Mouse (Mus musculus) midbrain, embryonic 11.5 days (tissue): ENCODE data around the gene Syne3. TPM values are rescaled to one million over a fixed set of nuclear protein-coding genes. Genes with fewer than 3 reads are reported as not detected.

ENCODE experiments used
- ATAC-seq: fragments of 200-750 bp; cut with Nextera tagmentation; 2 replicates; pipeline ENCODE4 v1.8.0; 2017; ENCODE audit warnings: moderate TSS enrichment, moderate library complexity; ENCODE audit not compliant: low FRiP score
- DNase-seq: peaks from one replicate; pipeline ENCODE4 v3.0.0; 2015; ENCODE audit warnings: low spot score; ENCODE audit errors: missing footprints
- H3K27ac ChIP-seq: fragments of 300-500 bp; sonication (generic); 2 replicates; pipeline ENCODE4 v1.5.1; 2014; ENCODE audit warnings: low read depth, low read length
- H3K27me3 ChIP-seq: fragments of 300-500 bp; sonication (generic); 2 replicates; pipeline ENCODE4 v1.6.1; 2014; ENCODE audit warnings: mild to moderate bottlenecking, low read length, moderate library complexity, mixed read lengths; ENCODE audit not compliant: control insufficient read depth, insufficient read depth
- H3K36me3 ChIP-seq: fragments of 300-500 bp; sonication (generic); 2 replicates; pipeline ENCODE4 v1.6.1; 2014; ENCODE audit warnings: mild to moderate bottlenecking, low read length, moderate library complexity, mixed read lengths; ENCODE audit not compliant: control insufficient read depth, insufficient read depth
- H3K4me1 ChIP-seq: fragments of 300-500 bp; sonication (generic); 2 replicates; pipeline ENCODE4 v1.6.1; 2014; ENCODE audit warnings: low read length; ENCODE audit not compliant: control insufficient read depth, insufficient read depth
- H3K4me2 ChIP-seq: fragments of 300-500 bp; sonication (generic); 2 replicates; pipeline ENCODE4 v1.6.1; 2014; ENCODE audit warnings: mild to moderate bottlenecking, moderate library complexity
- H3K4me3 ChIP-seq: fragments of 300-500 bp; sonication (generic); 2 replicates; pipeline ENCODE4 v1.5.1; 2014; ENCODE audit warnings: low read depth, low read length
- H3K9ac ChIP-seq: fragments of 300-500 bp; sonication (generic); 2 replicates; pipeline ENCODE4 v1.6.1; 2014; ENCODE audit warnings: low read length
- H3K9me3 ChIP-seq: fragments of 300-500 bp; sonication (generic); 2 replicates; pipeline ENCODE4 v1.6.1; 2016; ENCODE audit warnings: low read length; ENCODE audit not compliant: control insufficient read depth
- WGBS: fragments of 180-500 bp; shearing (Covaris S2); extraction: QIAGEN DNeasy Blood & Tissue Kit; methylation state at CpG from one replicate; pipeline ENCODE4 v1.1.7; 2014; 5-methylcytosine and 5-hydroxymethylcytosine counted together
- polyA plus RNA-seq: library from polyadenylated mRNA; unstranded; fragments of >200 nt; fragmentation: Nextera tagmentation; extraction: Ambion mirVana; gene quantifications from 2 replicates; pipeline ENCODE4 v1.2.1, GENCODE M21; 2014

Syne3 gene
- polyA plus RNA-seq, 1 experiment from 2014 or later = not detected

DNA sequence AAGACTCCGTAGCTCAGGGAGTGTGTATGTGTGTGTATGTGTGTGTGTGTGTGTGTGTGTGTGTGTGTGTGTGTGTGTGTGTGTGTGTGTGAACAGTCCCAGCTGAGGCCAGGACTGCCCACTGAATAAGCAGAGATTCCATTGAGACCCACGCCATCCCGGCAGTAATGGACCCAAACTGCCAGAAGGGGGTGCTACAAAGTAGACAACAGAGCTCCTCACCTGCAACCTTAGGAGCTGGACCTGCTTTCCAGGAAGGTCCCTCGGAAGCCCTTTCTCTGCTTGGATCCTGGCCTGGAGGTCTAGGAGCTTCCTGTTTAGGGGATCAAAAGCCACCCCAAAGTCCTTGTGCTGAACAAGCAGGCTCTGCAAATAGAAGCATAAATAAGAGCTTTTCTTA, 55.7 kb downstream of the Syne3 start:
- H3K4me3 ChIP-seq = no peak overlapping the region
- no peak for ATAC-seq
- H3K9me3 ChIP-seq = no peaks in the 10 kb centered on the region
- no peak overlapping the region for H3K9ac ChIP-seq
- WGBS = 27% methylated on average over 4 of the region's 4 CpGs
- no peaks in the 10 kb centered on the region for H3K36me3 ChIP-seq
- no peaks in the 10 kb centered on the region for H3K4me1 ChIP-seq
- peak; percentile 95 for DNase-seq
- H3K27ac ChIP-seq = no peak overlapping the region
- no peaks in the 10 kb centered on the region for H3K27me3 ChIP-seq
- no peak overlapping the region for H3K4me2 ChIP-seq

DNA sequence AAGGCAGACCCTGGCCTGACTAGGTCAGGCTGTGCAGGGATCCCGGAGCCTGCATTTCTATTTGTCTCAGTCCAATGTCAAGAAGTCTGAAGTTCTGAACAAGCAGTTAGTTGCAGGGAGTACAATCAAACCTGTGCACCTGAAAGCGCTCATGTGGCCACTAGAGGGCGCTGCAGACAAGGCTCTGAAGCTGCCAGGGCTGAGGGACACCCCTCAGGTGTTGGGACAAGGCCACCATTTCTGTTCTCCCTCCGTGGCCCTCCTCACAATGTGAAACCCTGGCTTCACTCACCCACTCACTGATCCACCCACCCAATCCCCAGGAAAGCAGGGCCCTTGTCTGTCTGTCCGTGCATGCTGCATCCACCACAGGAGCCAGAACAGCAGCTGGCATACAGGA, 57.2 kb downstream of the Syne3 start:
- Histone ChIP-seq H3K27ac (no peak overlapping the region), H3K4me2 (no peak overlapping the region), H3K9me3 (no peaks in the 10 kb centered on the region), H3K4me1 (no peaks in the 10 kb centered on the region), H3K4me3 (no peak overlapping the region), H3K27me3 (no peaks in the 10 kb centered on the region), H3K36me3 (no peaks in the 10 kb centered on the region), H3K9ac (no peak overlapping the region)
- 12% methylated on average over 5 of the region's 5 CpGs for WGBS
- ATAC-seq (no peak), DNase-seq (peak; percentile 94)

DNA sequence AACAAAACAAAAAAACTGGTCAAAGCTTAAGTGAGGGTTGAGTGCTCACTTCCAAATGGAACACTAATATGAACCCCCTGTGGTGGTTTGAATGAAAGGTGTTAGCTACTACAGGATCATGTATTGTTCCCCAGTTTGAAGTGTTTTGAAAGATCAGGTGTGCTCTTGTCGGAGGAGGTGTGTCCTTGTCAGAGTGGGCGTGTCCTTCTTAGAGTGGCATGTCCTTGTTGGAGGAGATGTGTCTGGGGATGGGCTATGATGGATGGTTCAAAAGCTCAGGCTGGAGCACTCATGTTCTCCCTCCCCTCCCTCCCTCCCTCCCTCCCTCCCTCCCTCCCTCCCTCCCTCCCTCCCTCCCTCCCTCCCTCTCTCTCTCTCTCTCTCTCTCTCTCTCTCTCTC, 61.7 kb downstream of the Syne3 start:
- Histone ChIP-seq H3K4me3 (no peak overlapping the region), H3K27me3 (no peaks in the 10 kb centered on the region), H3K9ac (no peak overlapping the region), H3K27ac (no peak overlapping the region), H3K4me1 (no peaks in the 10 kb centered on the region), H3K36me3 (no peaks in the 10 kb centered on the region), H3K9me3 (no peaks in the 10 kb centered on the region), H3K4me2 (no peak overlapping the region)
- 87% methylated on average over 2 of the region's 2 CpGs for WGBS
- ATAC-seq (no peak), DNase-seq (peak; percentile 21)

DNA sequence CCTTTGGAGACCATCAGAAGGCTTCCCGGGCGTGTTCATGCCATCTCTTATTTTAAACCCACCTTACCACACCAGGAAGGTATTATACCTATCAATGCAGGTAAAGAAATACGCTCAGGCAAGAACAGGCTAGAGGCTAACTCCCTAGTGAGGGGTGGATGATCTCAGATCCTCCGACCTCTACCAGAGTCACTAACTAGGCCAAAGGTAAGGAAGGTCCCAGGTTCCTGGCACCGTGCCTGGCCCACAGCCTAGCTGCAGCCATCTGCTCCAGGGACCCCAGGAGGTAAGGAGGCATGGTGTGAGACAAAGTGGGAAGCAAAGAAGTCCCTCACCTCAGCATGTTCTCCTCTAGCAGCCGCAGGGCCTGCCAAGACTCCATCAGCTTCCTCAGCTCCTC, 63.4 kb downstream of the Syne3 start:
- no peak overlapping the region for H3K4me3 ChIP-seq
- 93% methylated on average over 6 of the region's 6 CpGs for WGBS
- no peak overlapping the region for H3K27ac ChIP-seq
- no peak overlapping the region for H3K9ac ChIP-seq
- no peaks in the 10 kb centered on the region for H3K9me3 ChIP-seq
- no peaks in the 10 kb centered on the region for H3K4me1 ChIP-seq
- DNase-seq (peak; percentile 28), ATAC-seq (no peak)
- no peaks in the 10 kb centered on the region for H3K36me3 ChIP-seq
- no peaks in the 10 kb centered on the region for H3K27me3 ChIP-seq
- no peak overlapping the region for H3K4me2 ChIP-seq

DNA sequence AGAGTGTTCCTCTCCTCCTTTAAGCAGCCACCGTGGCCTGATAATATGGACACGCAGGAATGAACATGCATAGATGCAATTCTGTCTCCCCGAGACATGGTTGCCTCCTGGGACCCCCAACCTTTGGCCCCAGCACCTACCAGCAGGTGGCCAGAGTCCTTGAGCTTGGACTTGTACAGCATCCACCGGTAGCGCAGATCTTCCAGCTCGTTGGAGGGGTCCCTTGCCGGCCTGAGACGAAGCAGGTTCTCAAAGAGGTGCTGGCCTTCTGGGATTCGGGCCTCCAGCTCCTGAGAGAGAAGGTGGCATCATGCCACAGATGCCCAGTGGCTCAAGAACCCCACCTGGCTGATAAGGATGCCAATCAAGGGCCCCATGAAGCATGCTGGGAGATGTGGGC, 69.1 kb downstream of the Syne3 start:
- WGBS = 84% methylated on average over 9 of the region's 9 CpGs
- no peaks in the 10 kb centered on the region for H3K36me3 ChIP-seq
- H3K9me3 ChIP-seq = peaks cover 2% of the 10 kb centered on the region; the same call in 1 of the 2 replicates
- H3K4me2 ChIP-seq = no peak overlapping the region
- H3K9ac ChIP-seq = no peak overlapping the region
- DNase-seq (peak; percentile 56), ATAC-seq (no peak)
- H3K27ac ChIP-seq = no peak overlapping the region
- H3K27me3 ChIP-seq = no peaks in the 10 kb centered on the region
- no peaks in the 10 kb centered on the region for H3K4me1 ChIP-seq
- no peak overlapping the region for H3K4me3 ChIP-seq

DNA sequence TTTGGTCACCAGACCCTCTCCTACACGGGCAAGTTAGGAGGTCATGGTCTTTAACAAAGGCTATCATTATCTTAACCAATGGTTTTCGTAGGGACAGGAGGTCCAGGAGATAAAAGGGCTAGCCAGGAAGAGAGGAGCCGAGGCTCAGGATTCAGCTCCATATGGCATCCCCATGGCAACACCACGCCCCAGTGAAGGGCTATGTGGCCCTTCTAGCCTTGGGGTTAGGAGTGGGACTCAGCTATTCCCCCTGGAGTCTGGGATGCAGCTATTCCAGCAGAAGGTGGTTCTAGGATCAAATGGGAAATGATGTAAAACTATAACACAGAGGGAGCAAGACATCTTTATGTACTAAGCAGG, 69.6 kb downstream of the Syne3 start:
- no peak overlapping the region for H3K9ac ChIP-seq
- H3K27ac ChIP-seq = no peak overlapping the region
- no peak overlapping the region for H3K4me3 ChIP-seq
- H3K4me2 ChIP-seq = no peak overlapping the region
- H3K4me1 ChIP-seq = no peaks in the 10 kb centered on the region
- no peaks in the 10 kb centered on the region for H3K36me3 ChIP-seq
- H3K27me3 ChIP-seq = no peaks in the 10 kb centered on the region
- peak; percentile 62 for ATAC-seq
- WGBS = 8% methylated on average over 4 of the region's 4 CpGs
- H3K9me3 ChIP-seq = peaks cover 2% of the 10 kb centered on the region; the same call in 1 of the 2 replicates
- DNase-seq = no peak

DNA sequence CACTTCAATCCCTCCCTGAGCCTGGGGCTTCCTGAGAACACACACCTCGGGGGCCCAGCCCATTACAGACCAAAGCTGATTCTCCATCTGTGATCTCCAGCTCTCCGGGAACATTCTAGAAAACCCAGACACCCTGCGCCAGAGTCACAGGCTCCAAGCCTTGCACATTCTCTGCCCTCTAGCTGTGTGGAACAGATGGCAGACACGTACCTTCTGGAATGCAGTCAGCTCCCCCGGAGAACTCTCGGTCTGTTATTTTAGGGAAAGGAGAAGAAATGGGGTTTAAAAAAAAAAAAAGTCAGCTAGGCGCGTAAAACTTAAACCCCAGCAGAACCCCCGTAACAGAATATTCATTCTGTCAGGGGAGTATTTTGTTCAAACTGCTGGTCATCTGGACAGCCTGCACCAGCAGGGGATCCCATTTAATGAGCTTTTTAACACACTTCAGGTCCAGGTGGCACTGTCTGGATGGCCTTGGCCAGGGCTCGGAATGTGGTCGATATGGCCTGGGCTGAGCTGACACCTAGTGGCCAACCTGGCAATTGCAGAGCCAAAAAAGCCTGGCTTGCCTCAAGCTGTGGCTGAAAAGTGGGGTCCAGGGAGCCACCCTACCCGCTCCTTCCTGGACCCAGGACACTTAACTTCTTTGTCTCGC, 70.1 kb downstream of the Syne3 start:
- H3K27me3 ChIP-seq = no peaks in the 10 kb centered on the region
- no peak overlapping the region for H3K9ac ChIP-seq
- no peaks in the 10 kb centered on the region for H3K4me1 ChIP-seq
- peak; percentile 78 for ATAC-seq
- no peak overlapping the region for H3K4me3 ChIP-seq
- peak; percentile 99 for DNase-seq
- peaks cover 2% of the 10 kb centered on the region; the same call in 1 of the 2 replicates for H3K9me3 ChIP-seq
- no peak overlapping the region for H3K27ac ChIP-seq
- 45% methylated on average over 13 of the region's 13 CpGs for WGBS
- H3K4me2 ChIP-seq = no peak overlapping the region
- no peaks in the 10 kb centered on the region for H3K36me3 ChIP-seq

DNA sequence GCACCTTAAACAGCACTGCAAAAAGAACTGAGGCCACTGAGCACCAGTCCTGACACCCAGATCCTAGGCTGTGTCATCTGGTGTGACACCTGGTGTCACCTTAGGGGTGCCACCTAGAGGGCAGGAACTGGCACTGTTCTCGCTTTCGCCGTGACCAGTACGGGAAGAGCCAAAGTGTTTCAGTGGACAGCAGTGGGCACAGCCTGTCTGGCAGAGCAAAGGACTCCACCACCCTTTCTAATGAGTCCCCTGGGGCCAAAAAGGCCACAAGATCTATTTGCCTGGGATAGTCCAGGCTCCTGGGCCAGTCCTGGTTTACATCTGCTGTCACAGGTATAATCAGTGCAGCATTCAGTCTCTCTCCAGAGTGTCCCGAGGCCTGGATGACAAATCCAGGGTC, 70.7 kb downstream of the Syne3 start:
- ATAC-seq (0 out of 2 replicates have a peak, but pooled peaks have one; percentile 23), DNase-seq (no peak)
- Histone ChIP-seq H3K9ac (no peak overlapping the region), H3K4me3 (no peak overlapping the region), H3K27ac (no peak overlapping the region), H3K9me3 (peaks cover 2% of the 10 kb centered on the region; the same call in 1 of the 2 replicates), H3K4me2 (no peak overlapping the region), H3K4me1 (no peaks in the 10 kb centered on the region), H3K36me3 (no peaks in the 10 kb centered on the region), H3K27me3 (no peaks in the 10 kb centered on the region)
- 75% methylated on average over 5 of the region's 5 CpGs for WGBS

DNA sequence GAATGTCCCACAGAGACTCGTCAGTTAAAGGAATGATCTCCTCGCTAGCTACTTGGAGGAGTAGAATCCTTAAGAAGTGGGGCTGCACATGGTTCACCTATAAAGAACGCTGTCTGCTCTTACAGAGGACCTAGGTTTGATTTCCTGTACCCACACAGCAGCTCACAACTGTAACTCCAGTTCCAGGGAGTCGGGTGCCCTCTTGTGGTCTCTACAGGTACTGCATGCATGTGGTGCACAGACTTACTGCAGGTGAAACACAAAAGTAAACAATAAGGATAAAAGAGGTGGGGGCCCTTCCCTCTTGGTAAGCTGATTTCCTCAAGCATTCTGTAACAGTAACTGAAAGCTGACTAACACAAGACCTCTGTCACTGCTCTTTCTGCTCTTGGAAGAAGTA, 73.4 kb downstream of the Syne3 start:
- no peak overlapping the region for H3K27ac ChIP-seq
- peaks cover 2% of the 10 kb centered on the region; the same call in 1 of the 2 replicates for H3K9me3 ChIP-seq
- H3K4me3 ChIP-seq = no peak overlapping the region
- no peak for ATAC-seq
- no peak overlapping the region for H3K4me2 ChIP-seq
- H3K9ac ChIP-seq = no peak overlapping the region
- H3K4me1 ChIP-seq = no peaks in the 10 kb centered on the region
- peak; percentile 92 for DNase-seq
- H3K27me3 ChIP-seq = no peaks in the 10 kb centered on the region
- WGBS = 77% methylated on average over 4 of the region's 4 CpGs
- H3K36me3 ChIP-seq = no peaks in the 10 kb centered on the region
